Mouse (Mus musculus) thymus, adult 2 months (tissue): ENCODE data around the gene Cfap45.

Experiments used
- CTCF ChIP-seq: fragments of 200-500 bp; IDR thresholded peaks from 2 replicates; pipeline ENCODE4 v1.5.1; 2012; ENCODE audit warnings: mild to moderate bottlenecking, control low read depth, low read length, moderate library complexity, borderline replicate concordance; ENCODE audit not compliant: control insufficient read depth, poor library complexity, insufficient read depth; ENCODE audit errors: extremely low read depth
- POLR2A ChIP-seq: fragments of 200-500 bp; IDR thresholded peaks from 2 replicates; pipeline ENCODE4 v1.6.1; 2012; ENCODE audit warnings: mild to moderate bottlenecking, low read length, control low read depth, moderate library complexity; ENCODE audit not compliant: control insufficient read depth, poor library complexity, insufficient read depth; ENCODE audit errors: extremely low read depth

DNA sequence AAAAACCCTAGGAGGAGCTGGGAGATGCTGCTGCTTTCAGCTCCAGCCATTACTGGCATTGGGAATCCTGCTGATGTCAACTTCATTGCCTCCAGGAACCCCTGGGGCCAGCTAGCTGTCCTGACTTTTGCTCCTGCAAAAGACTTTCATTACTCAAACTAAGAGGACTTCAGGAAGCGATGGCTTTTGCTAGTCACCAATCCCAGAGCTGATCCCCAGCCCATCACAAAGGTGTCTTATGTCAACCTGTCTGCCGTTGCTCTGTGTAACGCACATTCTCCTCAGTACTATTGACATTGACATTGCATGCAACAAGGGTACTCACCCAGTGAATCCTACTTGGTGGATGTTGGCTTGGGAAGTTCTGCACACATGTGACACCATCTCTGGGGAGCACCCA is 46.4 kb upstream of the Cfap45 start:
- TF ChIP-seq CTCF = no peak
- TF ChIP-seq POLR2A = no peak
